In genomic region chr7:84173394-84173793, GRCm38 (mm10) we compare ENCODE assay signal across 25 mouse cellular contexts. TPM values are rescaled to one million over a fixed set of nuclear protein-coding genes. Genes with fewer than 3 reads are reported as not detected.
DNase-seq lines count a peak whose midpoint lies in the region; ATAC-seq and TF ChIP-seq lines count a peak whose summit lies in the region.
"Had no signal": no experiment of that assay in that cellular context is flagged by ENCODE, and none has a peak within 500 bp of the region (broad histone marks: within the 10 kb centered on the region; RNA-seq: fewer than 3 reads in every experiment).

No protein-coding gene starts in this region.

- no peaks in the 10 kb centered on the region for H3K36me3 ChIP-seq in intestine, postnatal 0 days (ENCODE audit: control insufficient read depth, insufficient read depth)
- no peaks in the 10 kb centered on the region for H3K36me3 ChIP-seq in intestine, embryonic 16.5 days (ENCODE audit: control insufficient read depth, insufficient read depth, low read length)
- no peaks in the 10 kb centered on the region for H3K36me3 ChIP-seq in forebrain, embryonic 16.5 days (ENCODE audit: control insufficient read depth, insufficient read depth)
- H3K36me3 ChIP-seq: embryonic facial prominence, embryonic 15.5 days; hindbrain, embryonic 13.5 days; liver, embryonic 13.5 days had no signal

- no peaks in the 10 kb centered on the region for H3K27me3 ChIP-seq in intestine, postnatal 0 days (replicated peaks; ENCODE audit: control insufficient read depth, insufficient read depth, low read length)
- no peaks in the 10 kb centered on the region for H3K27me3 ChIP-seq in intestine, embryonic 16.5 days (replicated peaks; ENCODE audit: control insufficient read depth, insufficient read depth, low read length)
- no peaks in the 10 kb centered on the region for H3K27me3 ChIP-seq in forebrain, embryonic 16.5 days (replicated peaks; ENCODE audit: control insufficient read depth, insufficient read depth, low read length)
- H3K27me3 ChIP-seq: embryonic facial prominence, embryonic 15.5 days; hindbrain, embryonic 13.5 days; liver, embryonic 13.5 days had no signal

- H3K4me2 ChIP-seq in intestine, postnatal 0 days (replicated peaks; ENCODE audit: low read depth) = no peak overlapping the region
- H3K4me2 ChIP-seq in intestine, embryonic 16.5 days (ENCODE audit: low read depth, low read length) = no peak overlapping the region
- no peak overlapping the region for H3K4me2 ChIP-seq in forebrain, embryonic 16.5 days (ENCODE audit: low read length)
- H3K4me2 ChIP-seq: embryonic facial prominence, embryonic 15.5 days; hindbrain, embryonic 13.5 days; liver, embryonic 13.5 days; midbrain, embryonic 11.5 days had no signal

- H3K4me1 ChIP-seq in intestine, postnatal 0 days (replicated peaks; ENCODE audit: control insufficient read depth, insufficient read depth, low read length) = peaks cover 11% of the 10 kb centered on the region; the same call in 1 of the 2 replicates
- H3K4me1 ChIP-seq in intestine, embryonic 16.5 days (ENCODE audit: control insufficient read depth, insufficient read depth, low read length) = peaks cover 11% of the 10 kb centered on the region; the same call in 1 of the 2 replicates
- no peaks in the 10 kb centered on the region for H3K4me1 ChIP-seq in forebrain, embryonic 16.5 days (replicated peaks; ENCODE audit: control insufficient read depth, insufficient read depth, low read length)
- H3K4me1 ChIP-seq: embryonic facial prominence, embryonic 15.5 days; hindbrain, embryonic 13.5 days had no signal

- no peaks in the 10 kb centered on the region for H3K9me3 ChIP-seq in intestine, postnatal 0 days (ENCODE audit: control insufficient read depth)
- H3K9me3 ChIP-seq in intestine, embryonic 16.5 days (ENCODE audit: control insufficient read depth, low read length) = no peaks in the 10 kb centered on the region
- H3K9me3 ChIP-seq in forebrain, embryonic 16.5 days (ENCODE audit: control insufficient read depth, low read length) = no peaks in the 10 kb centered on the region
- H3K9me3 ChIP-seq: embryonic facial prominence, embryonic 15.5 days; hindbrain, embryonic 13.5 days; liver, embryonic 13.5 days had no signal

- peak overlapping the region; percentile 66; the same call in 1 of the 2 replicates for H3K27ac ChIP-seq in intestine, postnatal 0 days (ENCODE audit: low read depth, low read length)
- no peak overlapping the region for H3K27ac ChIP-seq in intestine, embryonic 16.5 days (ENCODE audit: low read length)
- H3K27ac ChIP-seq in forebrain, embryonic 16.5 days (ENCODE audit: low read length) = no peak overlapping the region
- H3K27ac ChIP-seq: embryonic facial prominence, embryonic 15.5 days; hindbrain, embryonic 13.5 days; left cerebral cortex, adult 2 months; liver, embryonic 13.5 days; macrophage had no signal

- WGBS in intestine, postnatal 0 days = 72% methylated on average over 4 of the region's 4 CpGs
- whole genome bisulfite sequencing in intestine, embryonic 16.5 days = 68% methylated on average over 4 of the region's 4 CpGs
- WGBS in forebrain, embryonic 16.5 days = 90% methylated on average over 4 of the region's 4 CpGs

- DNase-seq in 416B (ENCODE audit: low read depth) = peak; percentile 52
- no peak for DNase-seq in urinary bladder, postnatal 10 days (ENCODE audit: low spot score)
- no peak for DNase-seq in embryo, embryonic 10.5 days (ENCODE audit: low spot score)
- DNase-seq: adrenal gland, postnatal 10 days; cerebellum, adult 8-10 months; cerebellum, postnatal 36 days; gastrocnemius, postnatal 14 days; heart, adult 18-20 months; kidney, adult 9 months; kidney, postnatal 14 days; liver, embryonic 13.5 days; lung, adult 2 months; right cerebral cortex, adult 18-20 months; right cerebral cortex, postnatal 4 days had no signal

- no peak overlapping the region for H3K4me3 ChIP-seq in intestine, postnatal 0 days (ENCODE audit: low read depth, low read length)
- no peak overlapping the region for H3K4me3 ChIP-seq in intestine, embryonic 16.5 days (ENCODE audit: low read length)
- H3K4me3 ChIP-seq in forebrain, embryonic 16.5 days (replicated peaks; ENCODE audit: low read length) = no peak overlapping the region
- H3K4me3 ChIP-seq: embryonic facial prominence, embryonic 15.5 days; hindbrain, embryonic 13.5 days; left cerebral cortex, adult 2 months; liver, embryonic 13.5 days had no signal

- ATAC-seq in intestine, postnatal 0 days = no peak
- no peak for ATAC-seq in intestine, embryonic 16.5 days
- peak; percentile 93 for ATAC-seq in activated CD4-positive, CD25-positive, alpha-beta regulatory T cell, adult 4 months
- ATAC-seq in megakaryocyte, adult 5-6 weeks (ENCODE audit: poor library complexity, severe bottlenecking) = peak; percentile 79
- ATAC-seq in forebrain, embryonic 16.5 days = no peak
- ATAC-seq: forebrain, embryonic 14.5 days had no signal

- no peak overlapping the region for H3K9ac ChIP-seq in intestine, postnatal 0 days (ENCODE audit: low read depth, low read length)
- no peak overlapping the region for H3K9ac ChIP-seq in intestine, embryonic 16.5 days (ENCODE audit: low read depth, low read length)
- H3K9ac ChIP-seq in forebrain, embryonic 16.5 days (replicated peaks; ENCODE audit: low read depth, low read length) = no peak overlapping the region
- H3K9ac ChIP-seq: embryonic facial prominence, embryonic 15.5 days; hindbrain, embryonic 13.5 days; liver, embryonic 13.5 days had no signal

- TF ChIP-seq CTCF in intestine, postnatal 0 days (IDR thresholded peaks at IDR 0.05; ENCODE audit: low read depth) = no peak

RNA-seq across cellular contexts. Expression of gene Abhd17c, which starts 21.7 kb away (rescaled TPM):
- 203 and 216 TPM in 2 replicates for polyA plus RNA-seq in intestine, postnatal 0 days (2015; fragmentation: Nextera tagmentation; extraction: Ambion mirVana)
- 12.5 and 15.1 TPM in 2 replicates for polyA plus RNA-seq in intestine, embryonic 16.5 days (2015; fragmentation: Nextera tagmentation; extraction: Ambion mirVana)
- polyA plus RNA-seq in activated CD4-positive, CD25-positive, alpha-beta regulatory T cell, adult 4 months (2017; shearing (Covaris generic)) = 10 to 100 TPM in 1 of 2 experiments, 1 to 10 TPM in 1; 6.6 to 12.2 TPM
- 21.8 and 23.1 TPM in 2 replicates for total RNA-seq in megakaryocyte, adult 5-6 weeks (2015)
- total RNA-seq in megakaryocyte, adult 5-6 weeks (2017) = 14.8 and 16.2 TPM in 2 replicates
- 26.2 and 36.1 TPM in 2 replicates for polyA plus RNA-seq in forebrain, embryonic 16.5 days (2015; fragmentation: Nextera tagmentation; extraction: Ambion mirVana)

Comparison
In these comparisons a context has a peak if more than half of its experiments do, and no peak if none do; other contexts are left out.
1. ATAC-seq: peak in activated CD4-positive, CD25-positive, alpha-beta regulatory T cell, adult 4 months (single experiment) and megakaryocyte, adult 5-6 weeks (single experiment); none in intestine, postnatal 0 days (single experiment), intestine, embryonic 16.5 days (single experiment) and forebrain, embryonic 16.5 days (single experiment).